10 mouse cellular contexts compared by ENCODE assay signal in genomic region chr2:25289651-25290050, GRCm38 (mm10). TPM values are rescaled to one million over a fixed set of nuclear protein-coding genes. Genes with fewer than 3 reads are reported as not detected.
DNase-seq lines count a peak whose midpoint lies in the region; ATAC-seq lines count a peak whose summit lies in the region.
"Had no signal": no experiment of that assay in that cellular context is flagged by ENCODE, and none has a peak within 500 bp of the region (broad histone marks: within the 10 kb centered on the region; RNA-seq: fewer than 3 reads in every experiment).

Gene Lrrc26, plus strand, starts transcription at chr2:25289915.

- peaks cover 46% of the 10 kb centered on the region for H3K4me1 ChIP-seq in heart, embryonic 13.5 days
- H3K4me1 ChIP-seq in hindbrain, embryonic 14.5 days (replicated peaks; ENCODE audit: control insufficient read depth, insufficient read depth, low read length) = peaks cover 21% of the 10 kb centered on the region
- H3K4me1 ChIP-seq in limb, embryonic 15.5 days = peaks cover 59% of the 10 kb centered on the region
- peaks cover 18% of the 10 kb centered on the region for H3K4me1 ChIP-seq in stomach, embryonic 14.5 days (ENCODE audit: control insufficient read depth, insufficient read depth, low read length)

- H3K9me3 ChIP-seq in heart, embryonic 13.5 days = no peaks in the 10 kb centered on the region
- H3K9me3 ChIP-seq in hindbrain, embryonic 14.5 days (ENCODE audit: control insufficient read depth, low read length) = no peaks in the 10 kb centered on the region
- no peaks in the 10 kb centered on the region for H3K9me3 ChIP-seq in limb, embryonic 15.5 days
- no peaks in the 10 kb centered on the region for H3K9me3 ChIP-seq in stomach, embryonic 14.5 days (ENCODE audit: control insufficient read depth, low read depth, low read length)

- H3K4me3 ChIP-seq in heart, embryonic 13.5 days = peak within 1 kb of the TSS; percentile 36
- H3K4me3 ChIP-seq in hindbrain, embryonic 14.5 days (replicated peaks; ENCODE audit: low read length) = peak within 1 kb of the TSS; percentile 26
- H3K4me3 ChIP-seq in limb, embryonic 15.5 days = peak within 1 kb of the TSS; percentile 27
- peak within 1 kb of the TSS; percentile 5 for H3K4me3 ChIP-seq in stomach, embryonic 14.5 days (ENCODE audit: low read depth, low read length)

- peaks cover 18% of the 10 kb centered on the region for H3K36me3 ChIP-seq in heart, embryonic 13.5 days
- peaks cover 27% of the 10 kb centered on the region for H3K36me3 ChIP-seq in hindbrain, embryonic 14.5 days (replicated peaks; ENCODE audit: control insufficient read depth, insufficient read depth)
- H3K36me3 ChIP-seq in limb, embryonic 15.5 days = peaks cover 14% of the 10 kb centered on the region
- H3K36me3 ChIP-seq in stomach, embryonic 14.5 days (ENCODE audit: control insufficient read depth, insufficient read depth, low read length) = peaks cover 12% of the 10 kb centered on the region

- H3K27ac ChIP-seq in heart, embryonic 13.5 days (replicated peaks) = no peak within 1 kb of the TSS
- no peak within 1 kb of the TSS for H3K27ac ChIP-seq in hindbrain, embryonic 14.5 days
- H3K27ac ChIP-seq in limb, embryonic 15.5 days = no peak within 1 kb of the TSS
- H3K27ac ChIP-seq in stomach, embryonic 14.5 days (ENCODE audit: low read length) = no peak within 1 kb of the TSS

- ATAC-seq in heart, embryonic 13.5 days (ENCODE audit: extremely low read depth, insufficient number of reproducible peaks, low FRiP score, low TSS enrichment) = no peak
- no peak for ATAC-seq in hindbrain, embryonic 14.5 days (ENCODE audit: low FRiP score)
- no peak for ATAC-seq in limb, embryonic 15.5 days (ENCODE audit: insufficient number of reproducible peaks, low FRiP score, low TSS enrichment, low read depth)
- no peak for ATAC-seq in stomach, embryonic 14.5 days (ENCODE audit: insufficient number of reproducible peaks, insufficient read depth, low FRiP score, low read depth)
- ATAC-seq in inflammation-experienced regulatory T-cells, adult 6 months = no peak
- ATAC-seq: Patski had no signal

- no peak for DNase-seq in heart, postnatal 36 days
- peak; percentile 88 for DNase-seq in cerebellum, adult 9-10 months
- no peak for DNase-seq in hindbrain, embryonic 14.5 days (ENCODE audit: low spot score)
- no peak for DNase-seq in right cerebral cortex, postnatal 36 days (ENCODE audit: low spot score in 2 of 2)

- H3K9ac ChIP-seq in heart, embryonic 13.5 days = no peak within 1 kb of the TSS
- peak within 1 kb of the TSS; percentile 44; the same call in 1 of the 2 replicates for H3K9ac ChIP-seq in hindbrain, embryonic 14.5 days
- H3K9ac ChIP-seq in limb, embryonic 15.5 days = no peak within 1 kb of the TSS
- H3K9ac ChIP-seq in stomach, embryonic 14.5 days (replicated peaks; ENCODE audit: low read depth, low read length) = no peak within 1 kb of the TSS

- intact Hi-C loops in heart, postnatal 36 days (cut with DNase I) = loop anchor here (5.0 kb wide), 2 partner anchors 62 to 162 kb away; no protein-coding TSS in a partner anchor

- peaks cover 76% of the 10 kb centered on the region for H3K27me3 ChIP-seq in heart, embryonic 13.5 days (replicated peaks)
- H3K27me3 ChIP-seq in hindbrain, embryonic 14.5 days (ENCODE audit: control insufficient read depth, insufficient read depth, low read length) = peaks cover 66% of the 10 kb centered on the region
- peaks cover 80% of the 10 kb centered on the region for H3K27me3 ChIP-seq in limb, embryonic 15.5 days
- H3K27me3 ChIP-seq in stomach, embryonic 14.5 days (ENCODE audit: control insufficient read depth, insufficient read depth, low read length) = peaks cover 44% of the 10 kb centered on the region

- H3K4me2 ChIP-seq in heart, embryonic 13.5 days = peak within 1 kb of the TSS; percentile 49
- peak within 1 kb of the TSS; percentile 56 for H3K4me2 ChIP-seq in hindbrain, embryonic 14.5 days (replicated peaks)
- peak within 1 kb of the TSS; percentile 42 for H3K4me2 ChIP-seq in limb, embryonic 15.5 days
- H3K4me2 ChIP-seq in stomach, embryonic 14.5 days (replicated peaks; ENCODE audit: low read depth, low read length) = peak within 1 kb of the TSS; percentile 26

- 8% methylated on average over 11 of the region's 11 CpGs for WGBS in heart, embryonic 13.5 days
- whole genome bisulfite sequencing in hindbrain, embryonic 14.5 days = 9% methylated on average over 11 of the region's 11 CpGs
- WGBS in limb, embryonic 15.5 days = 7% methylated on average over 11 of the region's 11 CpGs
- WGBS in stomach, embryonic 14.5 days = 14% methylated on average over 11 of the region's 11 CpGs

RNA-seq across cellular contexts. Expression of gene Lrrc26, which starts in this region (rescaled TPM):
- polyA plus RNA-seq in heart, embryonic 13.5 days (2015; fragmentation: Nextera tagmentation; extraction: Ambion mirVana) = not detected in 2 replicates
- total RNA-seq in heart, postnatal 36 days (2021) = not detected
- not detected in 2 replicates for polyA plus RNA-seq in hindbrain, embryonic 14.5 days (2014; fragmentation: Nextera tagmentation; extraction: Ambion mirVana)
- 0.61 and 0.92 TPM in 2 replicates for polyA plus RNA-seq in limb, embryonic 15.5 days (2015; fragmentation: Nextera tagmentation; extraction: Ambion mirVana)
- 1.9 and 3.4 TPM in 2 replicates for polyA plus RNA-seq in stomach, embryonic 14.5 days (2014; fragmentation: Nextera tagmentation; extraction: Ambion mirVana)
- not detected for polyA plus RNA-seq in inflammation-experienced regulatory T-cells, adult 6 months (2017; shearing (Covaris generic))
- total RNA-seq: gastrocnemius, postnatal 4 days had no signal
- polyA plus RNA-seq: Patski had no signal
